Mouse (Mus musculus) effector memory CD4-positive, alpha-beta T cell, adult 5 months (primary cell): ENCODE measurements around the gene Slc7a14. TPM values are rescaled to one million over a fixed set of nuclear protein-coding genes. Genes with fewer than 3 reads are reported as not detected.

Source experiments
- polyA plus RNA-seq: library from polyadenylated mRNA; unstranded; fragments of 100-300 nt; shearing (Covaris generic); gene quantifications from one replicate; pipeline ENCODE4 v1.2.1, GENCODE M21; 2017

The Slc7a14 gene
- polyA plus RNA-seq = not detected

GRCm38 (mm10) chr3:31309934-31310787 lies at the start of gene Slc7a14:
Gene Slc7a14, minus strand, starts transcription at chr3:31310378.

Other genes starting within 250 kb of the Slc7a14 start
- 219 TPM for gene Skil, start 215.3 kb downstream of the Slc7a14 start, polyA plus RNA-seq
- gene Cldn11, start 160.5 kb downstream of the Slc7a14 start, polyA plus RNA-seq = not detected